Mouse (Mus musculus): Measurements from ENCODE around the gene Afg3l1. TPM values are rescaled to one million over a fixed set of nuclear protein-coding genes. Genes with fewer than 3 reads are reported as not detected.
"Not testable (repeated sequence)": the region's sequence is repeated elsewhere in the genome, so short reads cannot be mapped to it uniquely, and the experiment has no call there.

Gene Afg3l1
- polyA plus RNA-seq, 2 experiments from 2014 or later: 31.5 to 36.9 TPM

DNA sequence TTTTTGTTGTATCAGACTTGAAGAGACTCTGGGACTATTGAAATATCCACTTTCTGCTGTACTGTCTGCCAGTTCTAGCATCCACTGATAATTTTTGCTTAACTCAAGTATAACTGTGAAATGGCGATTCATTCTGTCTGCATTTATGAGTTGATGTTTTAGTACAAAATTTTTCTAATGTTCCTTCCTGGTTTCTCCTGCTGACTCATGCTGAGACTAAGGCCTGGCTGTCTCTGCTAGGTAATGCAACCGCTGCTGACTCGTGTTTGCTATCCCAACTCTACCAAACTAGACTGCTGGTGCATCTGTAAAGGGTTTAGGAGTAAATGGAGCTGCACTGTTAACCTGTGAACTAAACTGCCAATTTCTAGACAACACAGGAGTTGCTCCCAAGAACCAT lies 10.2 kb upstream of the Afg3l1 start:
- ATAC-seq: no peak

DNA sequence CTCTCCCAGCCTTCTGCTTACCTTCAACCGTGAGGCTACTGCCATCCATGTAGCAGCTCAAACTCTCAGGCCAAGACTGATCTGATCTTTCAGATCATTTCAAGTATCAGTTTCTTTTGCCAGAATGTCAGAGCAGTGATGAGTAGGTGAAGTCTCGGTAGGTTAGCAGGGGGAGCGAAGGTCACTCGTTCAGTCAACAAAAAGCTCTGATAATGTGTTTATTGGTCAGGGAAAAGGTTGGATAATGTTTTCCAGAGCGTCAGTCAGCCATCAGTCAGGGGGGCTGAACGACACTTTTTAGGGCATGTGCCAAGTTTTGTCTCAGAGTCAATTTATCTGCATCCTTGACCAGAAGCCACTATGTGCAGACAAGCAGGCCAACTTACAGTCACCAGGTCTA lies 4.7 kb upstream of the Afg3l1 start:
- ATAC-seq: not testable (repeated sequence)

DNA sequence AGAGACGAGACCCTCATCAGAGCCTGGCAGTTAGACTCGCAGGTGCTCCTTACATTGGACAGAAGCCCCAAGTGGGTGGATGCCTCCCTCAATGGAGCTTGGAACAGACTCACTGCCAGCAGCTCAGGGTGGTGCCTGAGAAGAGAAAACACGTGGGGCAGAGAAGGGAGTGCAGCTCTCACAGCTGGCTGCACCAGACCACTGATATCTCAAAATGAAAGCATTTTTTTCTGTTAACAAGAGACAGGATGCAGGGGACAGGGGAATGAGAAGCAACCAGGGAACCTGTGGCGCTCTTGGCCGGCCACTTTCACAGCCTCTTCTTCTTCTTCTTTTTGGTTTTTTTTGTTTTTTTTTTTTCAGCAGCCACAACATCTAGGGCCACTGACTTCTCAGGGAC lies 3.2 kb upstream of the Afg3l1 start:
- not testable (repeated sequence) for ATAC-seq

DNA sequence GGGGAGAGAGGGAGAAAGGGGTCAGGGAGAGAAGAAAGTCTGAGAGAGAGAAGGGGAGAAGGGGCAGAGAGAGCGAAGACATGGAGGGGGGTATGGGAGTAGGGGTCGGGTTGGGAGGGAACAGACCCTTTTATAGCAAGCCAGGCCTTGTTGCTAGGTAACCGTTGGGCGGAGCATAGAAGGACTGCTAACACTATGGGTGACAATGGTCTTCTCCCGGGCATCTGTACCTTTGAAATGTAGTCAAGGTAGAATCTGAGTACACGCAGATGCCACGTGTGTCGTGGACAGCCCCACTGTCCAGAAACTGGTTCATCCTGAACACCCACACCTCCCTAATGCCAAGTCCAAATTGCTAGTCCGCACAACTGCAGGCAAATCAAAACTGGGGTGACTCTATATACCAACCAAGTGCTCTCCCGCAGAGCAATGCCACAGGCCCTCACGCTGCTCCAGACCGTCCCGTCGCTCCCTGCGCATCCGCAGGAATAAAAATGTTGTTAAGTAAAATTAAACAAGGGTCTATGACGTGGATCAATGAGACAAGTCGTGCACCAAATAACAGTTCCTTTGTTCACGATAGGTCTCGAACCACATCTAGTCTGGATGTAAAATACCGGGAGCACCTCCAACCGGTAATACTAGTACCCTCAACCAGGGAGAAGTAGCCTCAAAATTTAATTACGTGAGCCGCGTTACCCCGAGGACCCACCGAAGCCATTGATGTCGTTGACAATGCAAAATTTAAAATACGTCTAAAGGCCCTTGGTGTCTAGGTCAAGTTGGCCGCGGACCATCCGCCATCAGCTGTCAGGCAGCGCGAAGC lies 579 bp upstream of the Afg3l1 start:
- ATAC-seq: peak; percentile 19

DNA sequence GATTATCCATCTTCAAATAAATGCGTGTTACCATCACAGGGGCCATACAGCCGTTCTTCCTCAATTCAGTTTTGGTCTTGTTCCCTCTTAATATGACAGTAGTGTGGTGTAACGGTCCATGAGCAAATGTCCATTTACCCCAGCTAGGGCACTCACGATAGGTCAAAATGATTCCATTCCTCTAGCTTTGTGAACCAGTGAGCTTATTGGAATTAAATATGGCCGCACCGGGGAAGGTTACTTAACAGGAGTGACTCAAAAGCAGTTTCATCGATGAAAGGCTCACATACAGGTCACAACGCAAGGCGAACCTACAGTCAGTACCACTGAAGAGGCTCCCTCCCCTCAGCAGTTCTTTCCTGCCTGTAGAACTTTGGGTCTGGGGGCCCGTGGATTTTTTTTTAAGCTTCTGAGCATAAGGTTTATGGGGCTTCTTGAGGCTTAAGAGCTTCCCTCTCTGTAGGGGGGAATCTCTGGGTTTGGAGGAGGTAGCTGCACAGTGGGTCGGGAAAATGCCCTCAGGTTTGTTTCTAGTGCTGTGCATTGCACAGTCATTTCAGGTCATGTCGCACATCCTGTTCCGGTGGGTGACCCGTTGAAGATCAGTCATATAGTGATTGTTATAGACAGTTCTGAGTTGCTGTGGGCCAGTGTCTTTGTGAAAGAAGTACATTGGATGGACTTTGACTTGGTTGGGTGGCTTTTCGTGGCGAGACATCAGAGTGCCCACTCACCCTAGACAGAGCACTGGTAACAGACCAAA lies 934 bp downstream of the Afg3l1 start:
- ATAC-seq: peak; percentile 76

DNA sequence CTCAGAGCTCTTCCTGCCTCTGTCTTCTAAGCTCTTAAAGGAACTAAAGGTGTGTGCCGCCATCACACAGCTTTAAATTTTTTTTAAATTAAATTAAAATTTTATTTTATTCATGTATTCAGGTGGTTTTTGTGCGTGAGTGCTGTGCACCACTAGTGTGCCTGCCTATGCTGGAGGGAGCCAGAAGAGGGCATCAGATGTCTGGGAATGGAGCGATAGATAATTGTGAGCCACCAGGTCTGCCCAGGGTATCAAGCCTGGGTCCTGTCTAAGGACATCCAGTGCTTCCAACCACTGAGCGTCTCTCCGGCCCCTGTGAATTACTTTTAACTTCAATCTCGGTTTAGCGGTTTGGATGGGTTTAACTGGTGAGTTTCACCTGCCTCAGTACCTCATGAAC lies 4.9 kb downstream of the Afg3l1 start:
- ATAC-seq: no peak

DNA sequence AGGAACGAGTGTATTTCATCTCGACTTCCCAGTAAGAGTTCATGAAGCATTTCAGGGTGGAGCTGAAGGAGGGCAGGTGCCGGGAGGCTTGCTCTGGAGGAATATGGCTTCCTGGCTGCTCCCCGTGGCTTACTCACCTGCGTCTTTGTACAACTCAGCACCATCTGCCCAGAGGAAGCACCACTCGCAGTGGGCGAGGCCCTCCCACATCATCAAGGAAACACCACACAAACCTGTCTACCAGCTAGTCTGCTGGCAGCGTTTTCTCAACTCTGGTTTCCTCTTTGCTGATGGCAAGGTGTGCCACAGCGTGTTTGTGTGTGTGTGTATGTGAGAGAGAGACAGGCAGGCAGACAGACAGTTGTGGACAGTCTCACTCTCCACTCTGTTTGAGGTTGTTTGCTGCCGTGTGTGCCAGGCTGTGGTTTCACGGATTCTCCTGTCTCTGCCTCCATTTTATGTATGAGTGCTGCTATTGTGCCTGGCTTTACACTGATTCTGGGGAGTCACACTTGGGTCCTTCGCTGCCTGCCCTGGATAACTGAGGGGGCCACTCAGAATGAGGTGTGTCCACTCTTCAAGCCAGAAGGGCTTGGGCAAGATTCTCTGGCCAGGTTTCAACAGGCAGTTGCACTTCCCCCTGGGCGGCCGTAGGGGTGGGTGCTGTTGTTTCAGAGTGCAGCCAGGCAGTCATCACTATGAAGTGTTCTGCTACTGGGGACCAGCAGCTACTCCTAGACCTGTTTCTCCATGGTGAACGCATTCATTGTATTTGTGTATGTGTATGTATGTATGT lies 13.8 kb downstream of the Afg3l1 start:
- no peak for ATAC-seq

DNA sequence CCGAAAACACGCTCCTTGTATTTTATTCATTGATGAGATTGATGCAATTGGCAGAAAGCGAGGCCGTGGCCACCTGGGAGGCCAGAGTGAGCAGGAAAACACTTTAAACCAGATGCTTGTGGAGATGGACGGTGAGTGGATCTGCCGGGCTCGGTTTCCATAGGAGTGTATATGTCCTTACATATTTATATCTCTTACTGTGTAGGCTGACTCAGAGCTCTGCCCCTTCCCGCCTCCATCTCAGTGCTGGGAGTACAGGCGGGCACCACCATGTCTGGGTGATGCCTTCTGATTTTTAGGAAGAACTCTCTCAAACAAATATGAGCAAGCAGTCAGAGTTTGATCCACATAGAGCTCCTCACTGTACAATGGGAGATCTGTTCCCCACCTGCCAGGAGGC lies 15.2 kb downstream of the Afg3l1 start:
- ATAC-seq: no peak

DNA sequence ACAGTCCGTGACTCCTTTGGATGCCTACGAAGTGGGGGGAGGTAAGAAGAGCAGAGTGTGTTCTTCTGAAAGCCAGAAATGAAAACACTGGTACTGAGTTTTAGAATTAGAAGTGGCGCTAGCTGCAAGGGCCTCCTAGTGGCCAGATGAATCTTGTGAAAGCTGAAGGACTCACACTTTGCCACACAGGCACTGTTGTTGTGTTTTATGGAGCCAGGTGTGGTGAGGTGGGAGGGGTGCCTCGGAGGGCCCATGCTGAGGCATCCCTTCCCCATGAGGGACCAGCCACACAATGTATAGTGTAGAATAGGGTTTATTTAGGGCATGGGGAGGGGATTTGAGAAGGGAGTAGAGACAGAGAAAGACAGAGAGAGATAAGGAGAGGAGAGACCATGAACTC lies 20.0 kb downstream of the Afg3l1 start:
- ATAC-seq: no peak

DNA sequence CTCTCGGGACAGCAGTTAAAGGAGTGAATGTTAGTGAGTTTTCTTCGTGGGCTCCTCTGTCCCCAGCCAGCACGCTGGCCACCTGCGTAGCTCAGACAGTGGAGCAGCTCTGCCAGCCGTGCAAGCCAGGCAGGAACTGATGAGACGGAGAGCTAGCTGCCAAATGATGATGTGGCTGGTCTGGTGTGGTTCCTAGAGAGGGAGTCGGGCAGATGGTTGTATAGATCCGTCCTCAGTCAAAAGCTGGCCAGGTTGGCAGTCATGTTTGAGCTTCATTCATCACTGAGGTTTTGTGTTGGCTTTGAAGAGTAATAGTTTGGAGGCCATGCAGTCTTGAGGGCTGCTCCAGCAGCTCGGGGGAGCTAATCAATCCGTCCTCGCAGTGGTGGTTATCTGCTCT lies 21.3 kb downstream of the Afg3l1 start:
- ATAC-seq: no peak

DNA sequence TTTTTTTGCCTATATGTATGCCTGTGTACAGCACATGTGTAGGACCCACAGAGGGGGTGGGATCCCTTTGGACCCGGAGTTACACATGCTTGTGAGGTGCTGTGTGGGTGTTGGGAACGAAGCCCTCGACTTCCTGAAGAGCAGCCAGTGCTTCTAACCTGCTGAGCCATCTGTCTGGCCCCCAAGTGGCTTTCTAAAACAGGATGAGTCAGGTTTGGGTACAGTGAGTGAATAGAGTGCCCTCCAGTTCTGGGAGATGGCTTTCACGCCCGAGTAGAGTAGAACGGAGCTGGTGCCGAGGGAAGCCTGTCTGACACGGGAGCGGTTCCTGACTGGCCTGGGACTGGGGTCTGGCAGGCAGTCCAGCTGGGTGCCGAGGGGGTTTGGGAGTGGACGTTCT lies 21.9 kb downstream of the Afg3l1 start:
- no peak for ATAC-seq

DNA sequence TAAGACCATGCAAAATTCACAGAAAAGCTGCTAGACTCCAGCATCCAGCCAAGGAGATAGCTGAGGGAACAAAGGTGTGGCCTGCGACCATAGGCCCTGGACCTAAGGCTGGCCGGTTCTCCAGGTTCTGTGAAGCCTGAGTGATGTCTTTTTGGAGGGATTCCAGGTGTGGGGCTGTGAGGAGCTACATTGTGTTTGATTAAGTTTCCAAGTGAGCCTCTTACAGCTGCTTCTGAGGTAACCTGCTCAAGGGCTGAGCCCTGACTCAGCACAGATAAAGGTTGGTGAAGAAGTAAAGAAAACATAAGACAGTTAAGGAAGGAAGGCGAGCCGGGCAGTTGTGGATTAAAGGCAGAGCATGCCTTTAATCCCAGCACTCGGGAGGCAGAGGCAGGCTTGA lies 24.5 kb downstream of the Afg3l1 start:
- ATAC-seq: no peak

DNA sequence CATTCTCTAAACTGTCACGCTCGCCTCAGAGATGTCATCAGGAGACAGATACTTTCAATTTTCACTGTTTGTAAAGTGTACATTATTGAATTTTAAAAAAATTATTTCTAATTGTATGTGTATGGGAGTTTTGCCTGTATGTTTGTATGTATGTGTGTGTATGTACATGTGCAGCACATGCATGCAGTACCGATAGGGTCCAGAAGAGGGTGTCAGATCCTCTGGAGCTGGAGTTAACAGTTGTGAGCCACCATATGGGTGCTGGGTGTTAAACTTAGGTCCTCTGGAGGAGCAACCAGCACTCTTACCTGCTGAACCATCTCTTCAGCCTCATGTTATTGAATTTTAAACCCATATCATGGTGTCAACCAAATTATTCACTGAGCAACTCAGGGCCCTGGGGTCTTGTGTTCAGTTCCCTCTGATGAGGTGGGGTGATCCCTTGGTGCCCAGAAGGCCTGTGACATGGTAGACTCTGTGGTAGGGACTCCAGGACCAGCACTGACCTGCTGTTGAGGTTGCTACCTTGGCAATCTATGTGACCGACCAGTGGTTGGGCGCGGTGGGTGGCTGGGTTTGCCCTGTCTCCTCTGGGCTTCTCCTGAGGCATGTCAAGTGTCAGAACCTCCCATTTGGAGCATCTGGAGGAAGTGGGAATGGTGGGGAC lies 26.2 kb downstream of the Afg3l1 start:
- ATAC-seq: no peak

DNA sequence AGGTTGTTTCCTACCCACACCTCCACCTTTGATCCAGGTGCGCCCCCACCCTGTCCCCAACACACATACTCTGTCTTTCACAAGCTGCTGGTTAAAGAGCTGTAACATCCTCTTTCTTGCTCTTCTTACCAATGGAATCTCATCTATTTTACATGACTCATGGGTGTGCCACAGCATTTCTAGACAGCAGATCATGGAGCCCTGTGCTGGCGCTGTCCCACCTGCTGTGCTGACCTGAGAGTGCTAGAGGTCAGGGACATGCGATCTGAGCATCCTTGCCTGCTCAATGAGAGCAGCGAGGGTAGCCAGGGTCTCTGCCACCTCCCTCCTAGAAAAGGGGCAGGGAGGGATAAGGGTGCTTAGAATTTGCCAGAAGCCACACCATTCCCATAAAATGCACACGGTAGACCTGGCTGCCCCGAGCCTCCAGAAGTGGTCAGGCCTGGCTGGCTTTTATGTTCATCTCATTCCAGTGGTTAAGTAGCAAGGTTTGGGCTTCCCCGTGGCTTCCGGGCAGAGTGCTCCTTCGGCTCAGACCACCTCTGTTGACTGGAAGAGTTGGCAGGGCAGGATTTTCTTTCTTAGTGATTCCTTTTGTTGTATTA lies 27.0 kb downstream of the Afg3l1 start:
- ATAC-seq: no peak

DNA sequence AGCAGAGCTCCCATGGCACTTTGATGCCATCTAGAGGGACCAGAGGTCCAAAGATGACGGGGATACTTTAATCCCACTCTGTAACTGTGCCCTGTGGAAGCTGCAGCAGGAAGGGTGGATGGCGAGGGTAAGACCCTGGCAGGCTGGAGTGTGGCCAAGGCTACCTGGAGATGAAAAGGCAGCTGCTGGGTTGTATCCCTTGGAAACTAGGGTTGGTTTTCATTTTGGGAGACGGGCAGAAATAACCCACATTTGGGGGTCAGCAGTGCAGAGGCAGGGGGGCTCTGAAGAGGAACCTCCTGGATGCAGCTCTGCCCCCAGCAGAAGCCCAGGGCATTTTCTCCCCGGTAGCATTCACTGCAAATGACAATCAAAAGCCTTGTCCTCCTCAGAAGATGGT lies 27.6 kb downstream of the Afg3l1 start:
- ATAC-seq: no peak

DNA sequence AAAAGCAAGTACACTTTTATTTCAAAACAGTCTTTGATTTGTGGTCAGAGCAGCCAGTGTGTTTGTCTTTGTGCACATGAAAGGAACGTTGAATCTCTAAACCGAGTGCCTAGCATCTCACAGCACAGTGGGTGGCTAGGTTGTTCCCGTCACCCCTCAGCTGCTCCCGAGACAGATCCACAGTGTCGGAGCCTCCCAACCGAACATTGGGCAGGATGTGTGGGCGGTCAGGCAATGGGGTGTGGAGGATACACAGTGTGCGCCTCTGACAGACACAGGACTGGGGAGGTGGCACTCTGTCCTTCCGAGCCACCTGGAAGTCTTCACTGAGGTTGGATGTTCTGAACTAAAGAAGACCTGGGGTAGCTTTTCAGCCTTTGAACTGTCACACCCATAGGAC lies 28.0 kb downstream of the Afg3l1 start:
- no peak for ATAC-seq

DNA sequence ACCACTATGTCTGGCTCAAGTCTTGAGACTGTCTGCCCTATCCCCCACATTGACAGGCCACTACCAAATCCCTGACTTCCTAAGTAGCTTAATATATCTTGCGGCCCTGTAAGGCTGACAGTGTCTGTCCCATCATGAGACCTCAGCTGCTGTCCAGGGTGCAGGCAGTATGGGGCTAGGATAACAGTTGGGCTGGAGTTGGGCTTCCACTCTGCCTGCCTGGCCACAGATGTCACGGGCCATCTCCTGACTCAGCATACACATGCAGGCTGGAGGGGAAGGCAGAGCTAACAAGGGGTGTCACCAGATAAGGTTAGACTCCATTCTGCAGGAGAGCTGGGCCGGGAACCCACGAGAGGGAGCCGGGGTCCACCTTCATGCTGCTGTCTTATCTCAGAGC lies 29.4 kb downstream of the Afg3l1 start:
- no peak for ATAC-seq

DNA sequence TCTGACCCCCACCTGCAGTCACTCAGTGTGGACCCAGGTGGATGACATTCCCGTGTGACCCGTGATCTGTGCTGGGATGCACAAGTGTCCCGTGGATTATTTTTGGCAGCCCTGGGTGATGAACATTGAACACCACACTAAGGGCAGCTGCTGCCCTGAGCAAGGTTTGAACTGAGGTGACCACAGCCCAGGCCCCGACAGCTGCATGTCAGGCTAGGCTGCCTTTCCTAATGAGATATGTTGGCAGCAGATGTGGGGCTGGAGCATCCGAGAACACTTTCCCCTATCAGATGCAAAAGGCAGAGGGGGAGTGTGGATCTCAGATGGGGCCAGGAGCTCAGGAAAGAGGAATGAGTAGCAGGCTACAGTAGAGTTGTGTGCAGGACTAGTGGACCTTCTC lies 33.1 kb downstream of the Afg3l1 start:
- ATAC-seq: no peak

DNA sequence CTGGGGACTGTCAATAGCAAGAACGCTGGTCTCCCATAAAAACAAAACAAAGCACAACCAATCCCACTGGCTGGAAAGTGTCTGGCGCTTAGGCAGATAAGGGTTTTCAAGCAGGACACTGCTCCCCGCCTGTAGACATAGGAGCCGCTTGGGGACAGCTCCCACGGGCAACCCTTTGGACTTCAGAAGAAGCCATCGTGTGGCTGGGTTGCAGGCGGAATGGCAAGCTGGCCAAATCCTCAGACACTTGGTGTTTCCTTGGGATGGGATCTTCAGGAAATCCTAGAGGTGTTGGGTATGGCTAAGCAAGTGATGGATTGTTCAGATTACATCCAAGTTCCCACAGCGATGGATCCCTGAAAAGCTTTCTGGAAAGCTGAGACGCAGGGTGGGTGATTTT lies 36.4 kb downstream of the Afg3l1 start:
- ATAC-seq: no peak

DNA sequence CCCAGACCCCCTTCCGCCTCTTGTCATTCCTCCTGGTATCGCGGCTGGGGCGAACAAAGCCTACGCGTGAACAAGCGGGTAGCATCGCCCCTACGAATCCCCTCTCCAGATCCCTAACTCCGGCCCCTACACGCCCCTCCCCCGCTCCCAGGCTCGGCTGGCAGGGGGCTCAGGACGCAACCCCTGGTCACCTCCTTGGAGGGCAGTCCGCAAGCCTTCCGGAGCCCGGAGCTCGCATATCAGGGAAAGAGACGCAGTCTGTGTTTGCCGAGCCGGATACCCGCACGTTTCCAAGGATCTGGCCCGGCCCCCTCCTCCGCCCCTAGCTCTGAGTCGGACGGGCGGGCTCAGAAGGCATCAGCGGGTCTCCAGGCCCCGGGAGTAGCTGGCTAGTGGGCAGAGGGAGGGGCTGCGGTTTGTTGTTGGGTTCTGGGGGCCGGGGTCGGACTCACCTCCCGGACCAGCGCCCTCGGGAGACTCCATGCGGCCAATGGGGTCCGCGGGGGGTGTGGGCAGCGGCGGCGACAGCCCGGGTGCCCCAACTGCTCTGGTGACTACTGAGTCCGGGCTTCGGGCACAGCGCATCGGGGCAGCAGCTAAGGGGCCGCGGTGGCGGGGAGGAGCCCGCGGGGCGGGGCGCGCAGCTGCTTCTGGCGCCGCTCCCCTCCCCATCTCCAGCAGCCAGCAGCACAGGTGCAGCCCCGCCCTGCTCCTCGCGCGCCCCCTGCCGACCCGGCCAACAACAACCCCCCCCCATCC lies 37.3 kb downstream of the Afg3l1 start, which contains the start of gene Dbndd1:
Gene Dbndd1, minus strand, starts transcription at position 683 of the 759 bp plus-strand sequence.
- no peak for ATAC-seq

DNA sequence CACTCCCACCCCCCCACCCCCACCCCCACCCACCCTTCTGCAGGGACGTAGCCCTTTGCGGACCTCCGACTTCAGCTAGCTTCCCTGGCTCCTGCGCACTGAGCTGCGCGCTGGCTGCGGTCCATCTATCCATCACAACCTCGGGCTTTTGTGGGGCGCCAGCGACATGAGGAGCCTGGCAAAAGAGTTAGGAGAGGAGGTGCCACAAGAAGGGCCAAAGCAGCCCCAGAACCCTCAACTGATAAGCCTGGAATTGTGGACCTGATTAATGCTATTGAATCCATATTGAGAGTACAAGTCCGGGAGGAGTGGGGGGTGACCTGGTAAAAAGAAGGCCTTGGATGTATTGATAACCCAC lies 37.8 kb downstream of the Afg3l1 start:
- ATAC-seq: no peak

DNA sequence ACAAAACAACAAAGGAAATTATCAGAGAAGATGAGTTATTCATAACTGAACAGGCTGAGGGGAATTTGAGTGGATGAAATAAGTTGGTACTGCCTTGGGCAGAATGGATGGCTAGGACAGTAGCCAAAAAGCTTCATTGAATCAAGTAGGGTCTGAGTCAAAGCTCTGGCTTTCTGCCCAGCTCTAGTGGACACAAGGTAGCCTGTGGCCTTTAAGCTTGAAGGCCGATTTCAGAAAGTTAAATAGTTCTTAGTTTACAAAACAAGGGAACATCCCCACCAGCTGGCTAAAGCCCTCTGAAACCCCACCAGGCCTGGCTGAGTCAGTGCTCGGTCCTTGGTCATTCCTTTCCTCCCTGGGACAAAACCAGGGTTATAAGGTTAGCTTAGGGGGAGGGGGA lies 38.9 kb downstream of the Afg3l1 start:
- no peak for ATAC-seq
